Mouse (Mus musculus) lung, postnatal 36 days (tissue): ENCODE results near the gene 2700081O15Rik.
A peak's percentile ranks its signal among the peaks of the same experiment; 100 is the strongest.
"Not testable (repeated sequence)": the region's sequence is repeated elsewhere in the genome, so short reads cannot be mapped to it uniquely, and the experiment has no call there.

Source experiments
- DNase-seq: peaks from one replicate; pipeline ENCODE4 v3.0.0; 2022; ENCODE audit warnings: mixed read lengths

The 2700081O15Rik gene

GRCm38 (mm10) chr19:7416834-7417735, at the start of gene 2700081O15Rik:
Gene 2700081O15Rik, plus strand, starts transcription at chr19:7417625.
- DNase-seq, result peak; percentile 73

- DNase-seq, result not testable (repeated sequence)
Observed at GRCm38 (mm10) chr19:7369469-7369868, 48.0 kb upstream of the 2700081O15Rik start.

- DNase-seq, result no peak
Observed at GRCm38 (mm10) chr19:7374491-7374890, 42.9 kb upstream of the 2700081O15Rik start.

- no peak for DNase-seq
Observed at GRCm38 (mm10) chr19:7377639-7378038, 39.8 kb upstream of the 2700081O15Rik start.

- DNase-seq, result no peak
Observed at GRCm38 (mm10) chr19:7381906-7382247, 35.5 kb upstream of the 2700081O15Rik start.

GRCm38 (mm10) chr19:7382248-7382902, 35.0 kb upstream of the 2700081O15Rik start:
- DNase-seq, result peak; percentile 65

GRCm38 (mm10) chr19:7382903-7383865, 34.2 kb upstream of the 2700081O15Rik start, which contains the start of gene Spindoc:
Gene Spindoc, minus strand, starts transcription at chr19:7382994.
- peak; percentile 99 for DNase-seq

- DNase-seq, result no peak
Observed at GRCm38 (mm10) chr19:7386042-7386441, 31.4 kb upstream of the 2700081O15Rik start.

GRCm38 (mm10) chr19:7388488-7388887, 28.9 kb upstream of the 2700081O15Rik start:
- DNase-seq, result no peak

- DNase-seq, result peak; percentile 48
Observed at GRCm38 (mm10) chr19:7396867-7397826, 20.3 kb upstream of the 2700081O15Rik start.

GRCm38 (mm10) chr19:7398898-7399297, 18.5 kb upstream of the 2700081O15Rik start:
- not testable (repeated sequence) for DNase-seq

GRCm38 (mm10) chr19:7400635-7401034, 16.8 kb upstream of the 2700081O15Rik start:
- peak; percentile 63 for DNase-seq

GRCm38 (mm10) chr19:7404623-7405229, 12.7 kb upstream of the 2700081O15Rik start:
- DNase-seq, result no peak

GRCm38 (mm10) chr19:7412361-7412760, 5.1 kb upstream of the 2700081O15Rik start:
- DNase-seq, result no peak

- no peak for DNase-seq
Observed at GRCm38 (mm10) chr19:7415916-7416833, 1.2 kb upstream of the 2700081O15Rik start.

GRCm38 (mm10) chr19:7417911-7418849, 755 bp downstream of the 2700081O15Rik start:
- peak; percentile 76 for DNase-seq

GRCm38 (mm10) chr19:7419134-7419533, 1.7 kb downstream of the 2700081O15Rik start:
- no peak for DNase-seq

- no peak for DNase-seq
Observed at GRCm38 (mm10) chr19:7420108-7420507, 2.7 kb downstream of the 2700081O15Rik start.
